10 mouse cellular contexts compared by ENCODE assay signal in the genomic region with DNA sequence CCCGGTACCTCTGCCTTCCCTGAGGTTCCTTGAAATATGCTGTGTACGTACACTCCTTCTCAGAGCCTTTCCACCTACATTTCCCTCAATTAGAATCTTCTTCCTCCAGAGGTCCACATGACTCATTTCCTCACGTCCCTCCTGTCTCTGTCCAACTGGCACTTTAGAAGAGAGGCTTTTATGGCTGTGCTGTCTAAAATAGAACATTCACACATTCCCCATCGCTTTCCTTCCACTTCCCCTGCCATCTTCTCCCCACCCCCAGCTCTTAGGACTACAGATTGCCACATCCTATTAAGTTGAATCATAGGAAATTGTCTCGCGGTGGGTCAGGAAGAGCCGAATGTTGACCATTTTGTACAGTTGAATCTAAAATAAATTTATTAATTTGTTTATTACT.
A peak's percentile ranks its signal among the peaks of the same experiment; 100 is the strongest.
DNase-seq lines count a peak whose midpoint lies in the region; ATAC-seq lines count a peak whose summit lies in the region.
"Had no signal": no experiment of that assay in that cellular context is flagged by ENCODE, and none has a peak within 500 bp of the region (broad histone marks: within the 10 kb centered on the region; RNA-seq: fewer than 3 reads in every experiment).

No protein-coding gene starts in this region.

- peak; percentile 3 to 4 for DNase-seq in heart, postnatal 10 days
- DNase-seq in heart, adult 9 months (ENCODE audit: low spot score in 2 of 2) = no peak
- DNase-seq in 3134 (ENCODE audit: extremely low read depth, insufficient read length, low spot score) (peak; percentile 52), 3T3-L1 (ENCODE audit: low read depth, low spot score) (peak; percentile 50)
- DNase-seq in urinary bladder, adult 2 months (ENCODE audit: low spot score) = no peak
- DNase-seq in cerebellum, adult 11 months = no peak
- DNase-seq: adrenal gland, postnatal 14 days; cerebellum, adult 2 months had no signal

- intact Hi-C loops in heart, postnatal 10 days (cut with DNase I) = no loop called here

- peak; percentile 75 for ATAC-seq in granulocyte monocyte progenitor cell, adult 5-6 weeks (replicated peaks; ENCODE audit: poor library complexity, severe bottlenecking)
- ATAC-seq: intestine, postnatal 0 days had no signal

Comparison
In these comparisons a context has a peak if more than half of its experiments do, and no peak if none do; other contexts are left out.
1. DNase-seq: peak in heart, postnatal 10 days (2 of 2), 3134 (single experiment) and 3T3-L1 (single experiment); none in heart, adult 9 months (0 of 2), urinary bladder, adult 2 months (single experiment) and cerebellum, adult 11 months (single experiment).